Mouse (Mus musculus) layer of hippocampus, adult 9-10 months (tissue): ENCODE results near the gene Gm10428.
"Not testable (repeated sequence)": the region's sequence is repeated elsewhere in the genome, so short reads cannot be mapped to it uniquely, and the experiment has no call there.

Experiments
- DNase-seq: peaks from one replicate; pipeline ENCODE4 v3.0.0; 2022; ENCODE audit warnings: low spot score

The Gm10428 gene

GRCm38 (mm10) chr11:62752780-62753179, at the start of gene Gm10428:
Gm10428 (plus strand) TSS chr11:62753100.
- no peak for DNase-seq

GRCm38 (mm10) chr11:62706141-62706540, 46.8 kb upstream of the Gm10428 start:
- DNase-seq = no peak

GRCm38 (mm10) chr11:62708252-62708651, 44.6 kb upstream of the Gm10428 start:
- no peak for DNase-seq

- no peak for DNase-seq
Measured at GRCm38 (mm10) chr11:62710657-62711056, 42.2 kb upstream of the Gm10428 start.

GRCm38 (mm10) chr11:62728276-62728675, 24.6 kb upstream of the Gm10428 start:
- DNase-seq = no peak

GRCm38 (mm10) chr11:62731311-62732021, 21.4 kb upstream of the Gm10428 start, which contains the start of gene Zfp287:
Zfp287 (minus strand) TSS chr11:62731905.
- peak; percentile 84 for DNase-seq

GRCm38 (mm10) chr11:62732022-62732387, 20.9 kb upstream of the Gm10428 start:
- no peak for DNase-seq

GRCm38 (mm10) chr11:62732665-62733064, 20.2 kb upstream of the Gm10428 start:
- no peak for DNase-seq

GRCm38 (mm10) chr11:62741186-62741585, 11.7 kb upstream of the Gm10428 start:
- no peak for DNase-seq

- no peak for DNase-seq
Measured at GRCm38 (mm10) chr11:62742261-62742957, 10.5 kb upstream of the Gm10428 start.

GRCm38 (mm10) chr11:62744103-62744502, 8.8 kb upstream of the Gm10428 start:
- DNase-seq = peak; percentile 47

- DNase-seq = peak; percentile 22
Measured at GRCm38 (mm10) chr11:62746001-62746533, 6.8 kb upstream of the Gm10428 start.

GRCm38 (mm10) chr11:62747227-62747626, 5.7 kb upstream of the Gm10428 start:
- DNase-seq = no peak

- DNase-seq = no peak
Measured at GRCm38 (mm10) chr11:62748062-62748461, 4.8 kb upstream of the Gm10428 start.

- not testable (repeated sequence) for DNase-seq
Measured at GRCm38 (mm10) chr11:62749445-62749844, 3.5 kb upstream of the Gm10428 start.

- DNase-seq = no peak
Measured at GRCm38 (mm10) chr11:62752191-62752590, 709 bp upstream of the Gm10428 start.

GRCm38 (mm10) chr11:62756456-62757142, 3.7 kb downstream of the Gm10428 start:
- peak; percentile 83 for DNase-seq

- DNase-seq = no peak
Measured at GRCm38 (mm10) chr11:62757143-62757507, 4.2 kb downstream of the Gm10428 start.

- DNase-seq = no peak
Measured at GRCm38 (mm10) chr11:62757906-62758305, 5.0 kb downstream of the Gm10428 start.

GRCm38 (mm10) chr11:62758491-62758890, 5.6 kb downstream of the Gm10428 start:
- DNase-seq = no peak

GRCm38 (mm10) chr11:62760755-62761457, 8.0 kb downstream of the Gm10428 start:
- no peak for DNase-seq

GRCm38 (mm10) chr11:62776510-62776909, 23.6 kb downstream of the Gm10428 start:
- no peak for DNase-seq
